Mouse (Mus musculus): ENCODE measurements around the gene Olfr777. TPM values are rescaled to one million over a fixed set of nuclear protein-coding genes. Genes with fewer than 3 reads are reported as not detected.
"Not testable (repeated sequence)": the region's sequence is repeated elsewhere in the genome, so short reads cannot be mapped to it uniquely, and the experiment has no call there.

Gene Olfr777
- total RNA-seq (2021) (not detected), polyA plus RNA-seq (2012; rRNA removed) (not detected in 2 replicates)
- long read RNA-seq = 0 reads

- no peak for DNase-seq
These were observed at the start of gene Olfr777 for GRCm38 (mm10) chr10:129271081-129271535. TSS of gene Olfr777 (minus strand) at chr10:129271485.

GRCm38 (mm10) chr10:129317817-129318216 lies 46.5 kb upstream of the Olfr777 start, which contains the start of gene Olfr780:
TSS of gene Olfr780 (plus strand) at chr10:129318117.
- no peak for DNase-seq

- not testable (repeated sequence) for DNase-seq
These were observed 42.2 kb upstream of the Olfr777 start for GRCm38 (mm10) chr10:129313521-129313920.

- DNase-seq = not testable (repeated sequence)
These were observed 41.7 kb upstream of the Olfr777 start for GRCm38 (mm10) chr10:129312973-129313372.

- DNase-seq = no peak
These were observed 12.5 kb downstream of the Olfr777 start, which contains the start of gene Olfr776 for GRCm38 (mm10) chr10:129258827-129259226. TSS of gene Olfr776 (plus strand) at chr10:129259127.

GRCm38 (mm10) chr10:129248112-129248511 lies 23.2 kb downstream of the Olfr777 start, which contains the start of gene Olfr775:
TSS of gene Olfr775 (plus strand) at chr10:129248412.
- DNase-seq = no peak

- DNase-seq = no peak
These were observed 35.4 kb downstream of the Olfr777 start, which contains the start of gene Olfr774 for GRCm38 (mm10) chr10:129235904-129236303. TSS of gene Olfr774 (plus strand) at chr10:129236204.

- no peak for DNase-seq
These were observed 40.5 kb downstream of the Olfr777 start for GRCm38 (mm10) chr10:129230737-129231136.

Other genes starting within 250 kb of the Olfr777 start
- gene Olfr764-ps1, start 231.6 kb downstream of the Olfr777 start, total RNA-seq (2021) = not detected
- gene Olfr764-ps1, start 231.6 kb downstream of the Olfr777 start, polyA plus RNA-seq (2012; rRNA removed) = not detected in 2 replicates
- not detected for gene Olfr765, start 221.5 kb downstream of the Olfr777 start, total RNA-seq (2021)
- gene Olfr765, start 221.5 kb downstream of the Olfr777 start, polyA plus RNA-seq (2012; rRNA removed) = not detected in 2 replicates
- not detected for gene Olfr766-ps1, start 202.5 kb downstream of the Olfr777 start, total RNA-seq (2021)
- gene Olfr766-ps1, start 202.5 kb downstream of the Olfr777 start, polyA plus RNA-seq (2012; rRNA removed) = not detected in 2 replicates
- not detected for gene Olfr767, start 188.6 kb downstream of the Olfr777 start, total RNA-seq (2021)
- gene Olfr767, start 188.6 kb downstream of the Olfr777 start, polyA plus RNA-seq (2012; rRNA removed) = not detected in 2 replicates
- gene Olfr768, start 172.1 kb downstream of the Olfr777 start, total RNA-seq (2021) = not detected
- gene Olfr768, start 172.1 kb downstream of the Olfr777 start, polyA plus RNA-seq (2012; rRNA removed) = not detected in 2 replicates
- gene Olfr769, start 153.6 kb downstream of the Olfr777 start, total RNA-seq (2021) = not detected
- not detected in 2 replicates for gene Olfr769, start 153.6 kb downstream of the Olfr777 start, polyA plus RNA-seq (2012; rRNA removed)
- not detected for gene Olfr770, start 132.5 kb downstream of the Olfr777 start, total RNA-seq (2021)
- gene Olfr770, start 132.5 kb downstream of the Olfr777 start, polyA plus RNA-seq (2012; rRNA removed) = not detected in 2 replicates
- not detected for gene Olfr771, start 106.7 kb downstream of the Olfr777 start, total RNA-seq (2021)
- not detected in 2 replicates for gene Olfr771, start 106.7 kb downstream of the Olfr777 start, polyA plus RNA-seq (2012; rRNA removed)
- gene Olfr772, start 93.6 kb downstream of the Olfr777 start, total RNA-seq (2021) = not detected
- not detected in 2 replicates for gene Olfr772, start 93.6 kb downstream of the Olfr777 start, polyA plus RNA-seq (2012; rRNA removed)
- not detected for gene Olfr773, start 84.1 kb downstream of the Olfr777 start, total RNA-seq (2021)
- not detected in 2 replicates for gene Olfr773, start 84.1 kb downstream of the Olfr777 start, polyA plus RNA-seq (2012; rRNA removed)
- gene Olfr774, start 35.3 kb downstream of the Olfr777 start, total RNA-seq (2021) = not detected
- not detected in 2 replicates for gene Olfr774, start 35.3 kb downstream of the Olfr777 start, polyA plus RNA-seq (2012; rRNA removed)
- gene Olfr775, start 23.1 kb downstream of the Olfr777 start, total RNA-seq (2021) = not detected
- gene Olfr775, start 23.1 kb downstream of the Olfr777 start, polyA plus RNA-seq (2012; rRNA removed) = not detected in 2 replicates
- gene Olfr776, start 12.4 kb downstream of the Olfr777 start, total RNA-seq (2021) = not detected
- gene Olfr776, start 12.4 kb downstream of the Olfr777 start, polyA plus RNA-seq (2012; rRNA removed) = not detected in 2 replicates
- gene Olfr780, start 46.6 kb upstream of the Olfr777 start, total RNA-seq (2021) = not detected
- gene Olfr780, start 46.6 kb upstream of the Olfr777 start, polyA plus RNA-seq (2012; rRNA removed) = not detected in 2 replicates
- not detected for gene Olfr781, start 57.4 kb upstream of the Olfr777 start, total RNA-seq (2021)
- not detected in 2 replicates for gene Olfr781, start 57.4 kb upstream of the Olfr777 start, polyA plus RNA-seq (2012; rRNA removed)
- gene Olfr782, start 77.4 kb upstream of the Olfr777 start, total RNA-seq (2021) = not detected
- gene Olfr782, start 77.4 kb upstream of the Olfr777 start, polyA plus RNA-seq (2012; rRNA removed) = not detected in 2 replicates
- gene Olfr784, start 112.6 kb upstream of the Olfr777 start, total RNA-seq (2021) = not detected
- gene Olfr784, start 112.6 kb upstream of the Olfr777 start, polyA plus RNA-seq (2012; rRNA removed) = not detected in 2 replicates
- gene Olfr785, start 133.9 kb upstream of the Olfr777 start, total RNA-seq (2021) = not detected
- not detected in 2 replicates for gene Olfr785, start 133.9 kb upstream of the Olfr777 start, polyA plus RNA-seq (2012; rRNA removed)
- not detected for gene Olfr786, start 155.8 kb upstream of the Olfr777 start, total RNA-seq (2021)
- not detected in 2 replicates for gene Olfr786, start 155.8 kb upstream of the Olfr777 start, polyA plus RNA-seq (2012; rRNA removed)
- gene Olfr787, start 190.4 kb upstream of the Olfr777 start, total RNA-seq (2021) = not detected
- not detected in 2 replicates for gene Olfr787, start 190.4 kb upstream of the Olfr777 start, polyA plus RNA-seq (2012; rRNA removed)
- not detected for gene Olfr788, start 199.5 kb upstream of the Olfr777 start, total RNA-seq (2021)
- not detected in 2 replicates for gene Olfr788, start 199.5 kb upstream of the Olfr777 start, polyA plus RNA-seq (2012; rRNA removed)
- not detected for gene Olfr789, start 213.3 kb upstream of the Olfr777 start, total RNA-seq (2021)
- gene Olfr789, start 213.3 kb upstream of the Olfr777 start, polyA plus RNA-seq (2012; rRNA removed) = not detected in 2 replicates
- gene Olfr790, start 227.0 kb upstream of the Olfr777 start, total RNA-seq (2021) = not detected
- not detected in 2 replicates for gene Olfr790, start 227.0 kb upstream of the Olfr777 start, polyA plus RNA-seq (2012; rRNA removed)